Mouse (Mus musculus) limb, embryonic 11.5 days (tissue): ENCODE data around the gene Kdm2a. TPM values are rescaled to one million over a fixed set of nuclear protein-coding genes. Genes with fewer than 3 reads are reported as not detected.

Experiments
- ATAC-seq: fragments of 200-750 bp; cut with Nextera tagmentation; 2 replicates; pipeline ENCODE4 v1.8.0; 2017; ENCODE audit warnings: low read depth; ENCODE audit not compliant: insufficient number of reproducible peaks, low FRiP score, low TSS enrichment
- DNase-seq: peaks from one replicate; pipeline ENCODE4 v3.0.0-alpha.2; 2015; ENCODE audit warnings: low spot score
- H3K27ac ChIP-seq: fragments of 300-500 bp; sonication (generic); replicated peaks from 2 replicates; pipeline ENCODE4 v1.5.1; 2014; ENCODE audit warnings: low read depth, mild to moderate bottlenecking, low read length
- H3K27me3 ChIP-seq: fragments of 300-500 bp; sonication (generic); 2 replicates; pipeline ENCODE4 v1.6.1; 2014; ENCODE audit warnings: mild to moderate bottlenecking, low read length, mixed read lengths; ENCODE audit not compliant: control insufficient read depth, insufficient read depth
- H3K36me3 ChIP-seq: fragments of 300-500 bp; sonication (generic); 2 replicates; pipeline ENCODE4 v1.6.1; 2014; ENCODE audit warnings: mild to moderate bottlenecking, low read length, moderate library complexity, mixed read lengths; ENCODE audit not compliant: control insufficient read depth, insufficient read depth
- H3K4me1 ChIP-seq: fragments of 300-500 bp; sonication (generic); 2 replicates; pipeline ENCODE4 v1.6.1; 2014; ENCODE audit warnings: low read length, mixed read lengths; ENCODE audit not compliant: control insufficient read depth, insufficient read depth
- H3K4me2 ChIP-seq: fragments of 300-500 bp; sonication (generic); 2 replicates; pipeline ENCODE4 v1.6.1; 2014; ENCODE audit warnings: low read depth, mild to moderate bottlenecking, moderate library complexity; ENCODE audit not compliant: severe bottlenecking
- H3K4me3 ChIP-seq: fragments of 300-500 bp; sonication (generic); 2 replicates; pipeline ENCODE4 v1.5.1; 2014; ENCODE audit warnings: low read depth, low read length
- H3K9ac ChIP-seq: fragments of 300-500 bp; sonication (generic); 2 replicates; pipeline ENCODE4 v1.6.1; 2014; ENCODE audit warnings: mild to moderate bottlenecking, low read length
- H3K9me3 ChIP-seq: fragments of 300-500 bp; sonication (generic); 2 replicates; pipeline ENCODE4 v1.6.1; 2016; ENCODE audit warnings: low read length; ENCODE audit not compliant: control insufficient read depth
- WGBS: fragments of 180-500 bp; shearing (Covaris S2); extraction: QIAGEN DNeasy Blood & Tissue Kit; methylation state at CpG from one replicate; pipeline ENCODE4 v1.1.7; 2014; 5-methylcytosine and 5-hydroxymethylcytosine counted together
- polyA plus RNA-seq: library from polyadenylated mRNA; unstranded; fragments of >200 nt; fragmentation: Nextera tagmentation; extraction: Ambion mirVana; gene quantifications from 2 replicates; pipeline ENCODE4 v1.2.1, GENCODE M21; 2014

Gene Kdm2a
- polyA plus RNA-seq, 1 experiment from 2014 or later, result 61.0 TPM

DNA sequence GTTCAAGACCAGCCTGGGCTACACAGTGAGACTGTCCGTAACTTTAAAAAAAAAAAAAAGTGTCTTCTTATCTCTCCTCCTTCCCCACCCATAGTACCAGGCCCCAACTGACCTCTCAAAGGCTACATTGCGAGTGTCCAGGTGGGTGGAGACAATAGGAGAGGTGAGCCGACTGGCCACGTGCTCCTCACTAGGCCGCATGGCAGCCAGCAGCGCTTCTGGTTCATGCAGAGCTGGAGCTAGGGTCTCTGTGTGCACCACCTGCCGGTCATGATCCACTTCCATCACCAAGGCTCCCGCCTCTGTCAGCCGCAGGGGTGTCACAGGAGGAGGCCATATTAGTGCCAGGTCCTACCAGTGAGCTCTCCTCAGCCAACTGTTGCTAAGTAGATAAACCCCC lies 117.7 kb downstream of the Kdm2a start:
- Histone ChIP-seq H3K27ac (no peak overlapping the region), H3K4me2 (no peak overlapping the region), H3K9me3 (no peaks in the 10 kb centered on the region), H3K36me3 (no peaks in the 10 kb centered on the region), H3K9ac (no peak overlapping the region), H3K4me1 (no peaks in the 10 kb centered on the region; the same call in 1 of the 2 replicates), H3K27me3 (no peaks in the 10 kb centered on the region), H3K4me3 (no peak overlapping the region)
- DNase-seq (no peak), ATAC-seq (no peak)
- WGBS, result 96% methylated on average over 9 of the region's 9 CpGs

DNA sequence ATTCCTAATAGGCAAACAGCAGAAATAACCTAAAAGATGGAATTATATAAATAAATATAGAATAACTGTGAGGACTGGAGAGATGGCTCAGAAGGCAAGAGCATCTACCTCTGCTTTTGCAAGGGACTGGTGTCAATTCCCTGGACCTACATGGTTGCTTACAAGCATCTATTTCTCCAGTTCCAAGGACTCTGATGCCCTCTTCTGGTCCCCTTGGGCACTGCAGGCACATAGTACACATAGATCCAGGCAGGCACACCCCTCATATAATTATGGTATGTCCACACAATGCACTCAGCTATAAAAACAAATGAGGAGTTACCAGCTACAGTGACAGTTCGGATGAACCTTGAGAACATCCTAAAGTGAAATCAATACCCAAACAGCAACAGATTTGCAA lies 118.6 kb downstream of the Kdm2a start:
- DNase-seq, result peak; percentile 43
- Histone ChIP-seq H3K27me3 (no peaks in the 10 kb centered on the region), H3K4me3 (no peak overlapping the region), H3K27ac (no peak overlapping the region), H3K9ac (no peak overlapping the region), H3K4me1 (no peaks in the 10 kb centered on the region; the same call in 1 of the 2 replicates), H3K4me2 (no peak overlapping the region), H3K36me3 (no peaks in the 10 kb centered on the region), H3K9me3 (no peaks in the 10 kb centered on the region)
- no peak for ATAC-seq
- 93% methylated on average over 1 of the region's 1 CpGs for WGBS

DNA sequence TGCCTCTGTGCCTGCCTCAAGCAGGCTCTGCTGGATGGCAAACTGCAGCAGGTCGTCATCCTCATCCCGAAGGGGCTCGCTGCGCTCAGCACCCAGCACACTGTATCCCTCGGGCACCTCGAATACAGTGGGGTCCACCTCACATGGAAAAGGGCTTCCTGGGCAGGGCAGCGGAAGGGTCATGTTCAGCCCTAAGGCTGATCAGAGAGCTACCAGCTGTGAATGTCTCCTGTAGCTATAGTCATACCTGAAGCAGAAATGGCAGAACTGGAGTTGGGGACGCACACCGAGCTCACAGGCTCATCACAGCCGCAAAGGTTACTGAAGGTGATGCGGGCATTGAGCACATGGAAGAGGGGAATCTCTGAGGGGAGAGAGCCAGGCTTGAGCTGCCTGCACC lies 127.1 kb downstream of the Kdm2a start:
- Histone ChIP-seq H3K27ac (no peak overlapping the region), H3K4me1 (0 out of 2 replicates have a peak, but pooled peaks cover 6% of the 10 kb centered on the region), H3K27me3 (peaks cover 25% of the 10 kb centered on the region), H3K9ac (no peak overlapping the region), H3K36me3 (no peaks in the 10 kb centered on the region), H3K4me2 (no peak overlapping the region), H3K9me3 (no peaks in the 10 kb centered on the region), H3K4me3 (no peak overlapping the region)
- DNase-seq (no peak), ATAC-seq (no peak)
- WGBS, result 89% methylated on average over 11 of the region's 11 CpGs

DNA sequence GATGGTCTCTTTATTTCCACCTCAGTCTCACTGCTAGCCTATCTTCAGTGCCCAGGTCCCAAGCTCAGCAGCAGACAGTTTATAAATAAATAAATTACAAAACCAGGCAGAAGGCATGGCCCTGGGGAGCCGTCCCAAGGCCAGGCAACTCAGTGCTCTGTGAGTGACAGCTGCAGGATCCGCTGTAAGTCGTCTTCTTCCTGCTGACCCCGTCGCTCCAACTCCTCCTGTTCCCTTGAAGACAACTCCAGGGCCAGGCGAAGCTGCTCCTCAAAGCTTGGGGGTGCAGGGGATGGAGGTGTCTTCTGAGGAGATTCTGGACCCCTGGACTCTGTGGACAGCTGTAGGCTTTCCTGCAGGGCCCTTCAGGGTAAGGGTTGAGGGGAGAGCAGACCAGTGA lies 127.9 kb downstream of the Kdm2a start:
- H3K36me3 ChIP-seq, result no peaks in the 10 kb centered on the region
- no peak overlapping the region for H3K4me3 ChIP-seq
- 0 out of 2 replicates have a peak, but pooled peaks cover 6% of the 10 kb centered on the region for H3K4me1 ChIP-seq
- DNase-seq, result no peak
- no peaks in the 10 kb centered on the region for H3K9me3 ChIP-seq
- H3K27me3 ChIP-seq, result peaks cover 25% of the 10 kb centered on the region
- H3K27ac ChIP-seq, result no peak overlapping the region
- H3K9ac ChIP-seq, result no peak overlapping the region
- ATAC-seq, result no peak
- WGBS, result 73% methylated on average over 6 of the region's 6 CpGs
- H3K4me2 ChIP-seq, result no peak overlapping the region

DNA sequence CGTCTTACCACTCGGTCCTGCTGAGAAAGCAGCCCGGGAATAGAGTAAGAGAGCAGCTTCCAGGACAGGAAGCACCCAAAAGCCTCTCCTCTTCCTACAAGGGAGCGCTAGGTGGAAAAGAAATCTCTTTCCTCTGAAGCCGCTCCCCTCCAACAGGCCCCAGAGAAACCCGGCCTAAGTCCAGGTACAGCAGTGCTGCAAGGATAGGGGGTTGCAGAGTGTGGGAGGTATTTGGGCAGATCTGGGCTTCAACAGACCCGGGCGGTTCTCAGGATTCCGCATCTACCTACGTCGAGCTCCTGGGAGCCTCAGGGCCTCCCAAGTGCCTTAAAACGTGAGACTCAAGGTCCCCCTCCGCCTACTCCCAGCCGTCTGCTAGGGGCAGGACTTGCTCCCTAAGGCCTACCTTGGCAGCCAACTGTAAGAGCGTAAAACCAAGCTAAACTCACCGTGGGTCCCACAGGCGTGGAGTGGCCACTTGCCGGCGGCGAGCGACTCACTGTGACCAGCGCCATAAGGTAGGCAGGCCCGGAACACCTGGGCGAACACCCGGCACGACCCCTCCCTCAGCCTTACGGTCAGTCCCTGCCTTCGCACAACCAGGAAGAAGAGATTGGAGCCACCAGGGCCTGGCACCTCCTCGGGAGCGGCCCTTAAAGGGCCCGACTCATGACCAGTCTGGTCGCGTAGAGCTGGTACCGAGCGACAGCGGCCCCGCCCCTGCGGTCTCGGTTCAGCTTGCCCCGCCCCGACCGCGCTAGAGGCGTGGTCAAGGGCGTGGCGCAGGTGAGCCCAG lies 129.3 kb downstream of the Kdm2a start, which contains the start of gene Ssh3:
Gene Ssh3, minus strand, starts transcription at position 615 of the 796 bp plus-strand sequence.
- Histone ChIP-seq H3K4me1 (0 out of 2 replicates have a peak, but pooled peaks cover 6% of the 10 kb centered on the region), H3K4me2 (peak within 1 kb of the TSS; percentile 69), H3K4me3 (peak within 1 kb of the TSS; percentile 36), H3K27me3 (peaks cover 25% of the 10 kb centered on the region), H3K9ac (peak within 1 kb of the TSS; percentile 47), H3K36me3 (no peaks in the 10 kb centered on the region), H3K9me3 (no peaks in the 10 kb centered on the region), H3K27ac (no peak within 1 kb of the TSS)
- 5% methylated on average over 46 of the region's 46 CpGs for WGBS
- peak; percentile 67 for ATAC-seq
- DNase-seq, result peak; percentile 53

DNA sequence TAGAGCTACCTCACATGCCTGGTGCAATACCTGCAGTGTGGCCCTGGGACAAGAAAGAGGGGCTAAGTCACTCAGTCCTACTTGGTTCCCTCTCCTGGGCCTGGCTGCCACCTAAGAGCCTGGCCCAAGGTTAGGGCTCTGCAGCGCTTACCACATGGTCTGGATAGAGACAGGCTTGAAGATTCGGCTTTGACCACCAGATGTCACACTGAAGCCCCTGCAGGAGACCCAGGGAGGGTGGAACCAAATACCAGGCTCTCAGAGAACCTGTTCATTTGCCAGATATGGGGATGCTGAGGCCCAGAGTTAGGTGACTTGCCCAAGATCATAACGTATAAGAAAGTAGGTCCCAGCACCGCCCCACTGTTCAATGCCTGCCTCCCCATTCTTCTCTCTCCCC lies 132.1 kb downstream of the Kdm2a start:
- Histone ChIP-seq H3K27me3 (peaks cover 25% of the 10 kb centered on the region), H3K27ac (no peak overlapping the region), H3K36me3 (no peaks in the 10 kb centered on the region), H3K4me1 (0 out of 2 replicates have a peak, but pooled peaks cover 6% of the 10 kb centered on the region), H3K9me3 (no peaks in the 10 kb centered on the region), H3K4me3 (no peak overlapping the region), H3K4me2 (no peak overlapping the region), H3K9ac (no peak overlapping the region)
- 63% methylated on average over 4 of the region's 4 CpGs for WGBS
- no peak for ATAC-seq
- DNase-seq, result no peak

Other genes starting within 250 kb of the Kdm2a start
- gene Coro1b, start 249.7 kb downstream of the Kdm2a start, polyA plus RNA-seq, result 116 and 124 TPM in 2 replicates
- 1.1 and 1.5 TPM in 2 replicates for gene Ptprcap, start 244.7 kb downstream of the Kdm2a start, polyA plus RNA-seq
- gene Rps6kb2, start 234.9 kb downstream of the Kdm2a start, polyA plus RNA-seq, result 44.7 and 48.9 TPM in 2 replicates
- 2.1 TPM in 2 replicates for gene Carns1, start 222.8 kb downstream of the Kdm2a start, polyA plus RNA-seq
- gene Tbc1d10c, start 207.0 kb downstream of the Kdm2a start, polyA plus RNA-seq, result 0.89 and 1.2 TPM in 2 replicates
- 952 and 995 TPM in 2 replicates for gene Ppp1ca, start 206.2 kb downstream of the Kdm2a start, polyA plus RNA-seq
- gene Rad9a, start 196.6 kb downstream of the Kdm2a start, polyA plus RNA-seq, result 52.5 and 54.9 TPM in 2 replicates
- 5.0 and 7.4 TPM in 2 replicates for gene Clcf1, start 184.0 kb downstream of the Kdm2a start, polyA plus RNA-seq
- gene AC109138.7, start 183.9 kb downstream of the Kdm2a start, polyA plus RNA-seq, result not detected in 2 replicates
- 11.5 and 12.6 TPM in 2 replicates for gene Pold4, start 166.4 kb downstream of the Kdm2a start, polyA plus RNA-seq
- gene Ssh3, start 129.1 kb downstream of the Kdm2a start, polyA plus RNA-seq, result 4.2 and 4.4 TPM in 2 replicates
- 5.6 and 7.5 TPM in 2 replicates for gene Ankrd13d, start 115.1 kb downstream of the Kdm2a start, polyA plus RNA-seq
- 15.4 and 16.6 TPM in 2 replicates for gene Grk2, start 92.1 kb downstream of the Kdm2a start, polyA plus RNA-seq
- 37.3 and 39.0 TPM in 2 replicates for gene Rhod, start 41.1 kb upstream of the Kdm2a start, polyA plus RNA-seq
- gene Syt12, start 79.2 kb upstream of the Kdm2a start, polyA plus RNA-seq, result 0.09 and 0.49 TPM in 2 replicates
- gene 2010003K11Rik, start 100.3 kb upstream of the Kdm2a start, polyA plus RNA-seq, result not detected in 2 replicates
- gene Pcx, start 112.2 kb upstream of the Kdm2a start, polyA plus RNA-seq, result 12.4 and 14.0 TPM in 2 replicates
- 8.9 and 9.1 TPM in 2 replicates for gene Lrfn4, start 217.4 kb upstream of the Kdm2a start, polyA plus RNA-seq
- 68.5 and 75.2 TPM in 2 replicates for gene Rce1, start 227.4 kb upstream of the Kdm2a start, polyA plus RNA-seq